Mouse (Mus musculus): ENCODE measurements around the gene Tbc1d1. TPM values are rescaled to one million over a fixed set of nuclear protein-coding genes. Genes with fewer than 3 reads are reported as not detected.

Tbc1d1 gene
- polyA plus RNA-seq, 1 experiment = 23.8 TPM

GRCm38 (mm10) chr5:64381538-64381937 is 225.4 kb downstream of the Tbc1d1 start:
- TF ChIP-seq POLR2A (IDR thresholded peaks at IDR 0.05; ENCODE audit: borderline replicate concordance, low read depth, low read length) = no peak
- no peak overlapping the region for H3K4me3 ChIP-seq (ENCODE audit: insufficient read depth, low read length)
- peaks cover 44% of the 10 kb centered on the region for H3K4me1 ChIP-seq (ENCODE audit: control insufficient read depth, insufficient read depth, low read length)
- H3K27ac ChIP-seq (ENCODE audit: insufficient read depth, low read depth, low read length) = peak overlapping the region; percentile 92

GRCm38 (mm10) chr5:64382451-64383057 is 226.4 kb downstream of the Tbc1d1 start:
- peak overlapping the region; percentile 39 for H3K27ac ChIP-seq (ENCODE audit: insufficient read depth, low read depth, low read length)
- peaks cover 37% of the 10 kb centered on the region for H3K4me1 ChIP-seq (ENCODE audit: control insufficient read depth, insufficient read depth, low read length)
- TF ChIP-seq CTCF (IDR thresholded peaks at IDR 0.05; ENCODE audit: low read depth, low read length) = peak; percentile 73
- no peak for TF ChIP-seq POLR2A (IDR thresholded peaks at IDR 0.05; ENCODE audit: borderline replicate concordance, low read depth, low read length)
- no peak overlapping the region for H3K4me3 ChIP-seq (ENCODE audit: insufficient read depth, low read length)

- H3K4me3 ChIP-seq (ENCODE audit: insufficient read depth, low read length) = no peak overlapping the region
- H3K4me1 ChIP-seq (ENCODE audit: control insufficient read depth, insufficient read depth, low read length) = peaks cover 34% of the 10 kb centered on the region
- no peak for TF ChIP-seq POLR2A (IDR thresholded peaks at IDR 0.05; ENCODE audit: borderline replicate concordance, low read depth, low read length)
- TF ChIP-seq CTCF (IDR thresholded peaks at IDR 0.05; ENCODE audit: low read depth, low read length) = no peak
- no peak overlapping the region for H3K27ac ChIP-seq (ENCODE audit: insufficient read depth, low read depth, low read length)
Measured at GRCm38 (mm10) chr5:64383215-64383614, 227.1 kb downstream of the Tbc1d1 start.

GRCm38 (mm10) chr5:64384546-64384945 is 228.4 kb downstream of the Tbc1d1 start:
- no peak overlapping the region for H3K4me3 ChIP-seq (ENCODE audit: insufficient read depth, low read length)
- H3K27ac ChIP-seq (ENCODE audit: insufficient read depth, low read depth, low read length) = no peak overlapping the region
- TF ChIP-seq POLR2A (IDR thresholded peaks at IDR 0.05; ENCODE audit: borderline replicate concordance, low read depth, low read length) = no peak
- no peak for TF ChIP-seq CTCF (IDR thresholded peaks at IDR 0.05; ENCODE audit: low read depth, low read length)
- peaks cover 35% of the 10 kb centered on the region for H3K4me1 ChIP-seq (ENCODE audit: control insufficient read depth, insufficient read depth, low read length)

GRCm38 (mm10) chr5:64386996-64387395 is 230.9 kb downstream of the Tbc1d1 start:
- TF ChIP-seq CTCF (IDR thresholded peaks at IDR 0.05; ENCODE audit: low read depth, low read length) (no peak), POLR2A (IDR thresholded peaks at IDR 0.05; ENCODE audit: borderline replicate concordance, low read depth, low read length) (no peak)
- Histone ChIP-seq H3K4me1 (ENCODE audit: control insufficient read depth, insufficient read depth, low read length) (peaks cover 34% of the 10 kb centered on the region), H3K27ac (ENCODE audit: insufficient read depth, low read depth, low read length) (no peak overlapping the region), H3K4me3 (ENCODE audit: insufficient read depth, low read length) (no peak overlapping the region)

- Histone ChIP-seq H3K27ac (ENCODE audit: insufficient read depth, low read depth, low read length) (no peak overlapping the region), H3K4me1 (ENCODE audit: control insufficient read depth, insufficient read depth, low read length) (peaks cover 47% of the 10 kb centered on the region), H3K4me3 (ENCODE audit: insufficient read depth, low read length) (no peak overlapping the region)
- TF ChIP-seq POLR2A (IDR thresholded peaks at IDR 0.05; ENCODE audit: borderline replicate concordance, low read depth, low read length) (no peak), CTCF (IDR thresholded peaks at IDR 0.05; ENCODE audit: low read depth, low read length) (no peak)
Measured at GRCm38 (mm10) chr5:64389202-64389929, 233.3 kb downstream of the Tbc1d1 start.

GRCm38 (mm10) chr5:64391346-64391745 is 235.2 kb downstream of the Tbc1d1 start:
- H3K27ac ChIP-seq (ENCODE audit: insufficient read depth, low read depth, low read length) = no peak overlapping the region

GRCm38 (mm10) chr5:64392426-64393020 is 236.4 kb downstream of the Tbc1d1 start:
- Histone ChIP-seq H3K4me3 (ENCODE audit: insufficient read depth, low read length) (no peak overlapping the region), H3K27ac (ENCODE audit: insufficient read depth, low read depth, low read length) (peak overlapping the region; percentile 85)

More at GRCm38 (mm10) chr5:64391346-64391745, 235.2 kb downstream of the Tbc1d1 start:
- H3K4me3 ChIP-seq (ENCODE audit: insufficient read depth, low read length) = no peak overlapping the region
- peaks cover 56% of the 10 kb centered on the region for H3K4me1 ChIP-seq (ENCODE audit: control insufficient read depth, insufficient read depth, low read length)
- TF ChIP-seq CTCF (IDR thresholded peaks at IDR 0.05; ENCODE audit: low read depth, low read length) = no peak
- no peak for TF ChIP-seq POLR2A (IDR thresholded peaks at IDR 0.05; ENCODE audit: borderline replicate concordance, low read depth, low read length)

GRCm38 (mm10) chr5:64393530-64393929 is 237.4 kb downstream of the Tbc1d1 start:
- no peak overlapping the region for H3K4me3 ChIP-seq (ENCODE audit: insufficient read depth, low read length)
- H3K27ac ChIP-seq (ENCODE audit: insufficient read depth, low read depth, low read length) = no peak overlapping the region
- TF ChIP-seq CTCF (IDR thresholded peaks at IDR 0.05; ENCODE audit: low read depth, low read length) = no peak
- no peak for TF ChIP-seq POLR2A (IDR thresholded peaks at IDR 0.05; ENCODE audit: borderline replicate concordance, low read depth, low read length)
- peaks cover 51% of the 10 kb centered on the region for H3K4me1 ChIP-seq (ENCODE audit: control insufficient read depth, insufficient read depth, low read length)

More at GRCm38 (mm10) chr5:64392426-64393020, 236.4 kb downstream of the Tbc1d1 start:
- H3K4me1 ChIP-seq (ENCODE audit: control insufficient read depth, insufficient read depth, low read length) = peaks cover 58% of the 10 kb centered on the region
- TF ChIP-seq POLR2A (IDR thresholded peaks at IDR 0.05; ENCODE audit: borderline replicate concordance, low read depth, low read length) = no peak
- no peak for TF ChIP-seq CTCF (IDR thresholded peaks at IDR 0.05; ENCODE audit: low read depth, low read length)

GRCm38 (mm10) chr5:64398155-64398554 is 242.1 kb downstream of the Tbc1d1 start:
- Histone ChIP-seq H3K27ac (ENCODE audit: insufficient read depth, low read depth, low read length) (no peak overlapping the region), H3K4me3 (ENCODE audit: insufficient read depth, low read length) (no peak overlapping the region), H3K4me1 (ENCODE audit: control insufficient read depth, insufficient read depth, low read length) (peaks cover 18% of the 10 kb centered on the region)
- no peak for TF ChIP-seq CTCF (IDR thresholded peaks at IDR 0.05; ENCODE audit: low read depth, low read length)
- TF ChIP-seq POLR2A (IDR thresholded peaks at IDR 0.05; ENCODE audit: borderline replicate concordance, low read depth, low read length) = no peak
